Mouse (Mus musculus): Measurements from ENCODE around the gene Dync1li2.

DNA sequence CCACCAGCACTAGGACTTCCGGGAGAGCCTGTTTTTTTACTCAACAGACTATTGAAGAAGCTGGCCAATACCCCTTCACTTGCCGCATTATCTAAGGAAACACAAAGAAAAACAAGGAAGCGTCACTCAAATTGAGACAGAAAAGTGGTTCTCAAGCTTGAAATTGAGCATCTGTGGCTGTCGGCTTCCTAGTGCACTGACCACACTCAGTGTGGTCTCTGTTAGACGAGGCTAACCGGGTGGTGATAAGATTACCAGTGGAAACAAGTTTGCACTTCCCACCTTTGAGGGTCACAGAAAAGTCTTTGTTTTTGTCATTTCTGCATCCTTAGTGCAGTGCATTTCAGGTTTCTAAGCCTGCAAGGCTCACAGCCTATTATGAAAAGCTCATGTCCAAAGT lies 20.5 kb downstream of the Dync1li2 start:
- TF ChIP-seq POLR2A (IDR thresholded peaks at IDR 0.05; ENCODE audit: control insufficient read depth, extremely low read depth, insufficient read depth, low read length, poor library complexity) (no peak), CTCF (IDR thresholded peaks at IDR 0.05; ENCODE audit: borderline replicate concordance, control insufficient read depth, extremely low read depth, insufficient read depth, low read length, poor library complexity) (no peak)
